Mouse (Mus musculus): ENCODE data around the gene Cldn20. TPM values are rescaled to one million over a fixed set of nuclear protein-coding genes. Genes with fewer than 3 reads are reported as not detected.

Gene Cldn20
- polyA plus RNA-seq, 1 experiment = 1.4 TPM

DNA sequence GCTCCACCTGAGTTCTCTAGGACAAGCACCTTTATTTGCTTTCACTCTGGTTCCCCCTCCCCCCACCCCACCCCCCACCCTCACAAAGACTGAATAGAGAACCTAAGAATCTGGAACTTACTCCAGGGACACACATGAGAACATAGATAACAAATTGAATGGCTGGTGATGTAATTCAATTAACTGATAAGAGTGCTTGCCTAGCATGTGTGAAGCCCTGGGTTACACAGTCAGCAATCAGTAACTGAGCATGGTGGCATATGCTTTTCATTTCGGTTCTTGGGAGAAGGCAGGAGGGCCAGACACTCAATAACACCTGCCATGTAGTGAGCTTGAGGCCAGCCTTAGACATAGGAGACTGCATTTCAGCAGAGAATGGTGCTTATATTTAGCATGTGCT, 23.9 kb downstream of the Cldn20 start:
- H3K27ac ChIP-seq (ENCODE audit: insufficient read depth, low read length) = no peak overlapping the region
- TF ChIP-seq POLR2A (IDR thresholded peaks at IDR 0.05; ENCODE audit: low read depth, low read length) (no peak), CTCF (IDR thresholded peaks at IDR 0.05; ENCODE audit: borderline replicate concordance, insufficient read depth, low read length) (no peak)
- H3K4me1 ChIP-seq (ENCODE audit: control insufficient read depth, insufficient read depth, low read length) = no peaks in the 10 kb centered on the region; the same call in 1 of the 2 replicates
- no peak overlapping the region for H3K4me3 ChIP-seq (ENCODE audit: insufficient read depth, low read length)

DNA sequence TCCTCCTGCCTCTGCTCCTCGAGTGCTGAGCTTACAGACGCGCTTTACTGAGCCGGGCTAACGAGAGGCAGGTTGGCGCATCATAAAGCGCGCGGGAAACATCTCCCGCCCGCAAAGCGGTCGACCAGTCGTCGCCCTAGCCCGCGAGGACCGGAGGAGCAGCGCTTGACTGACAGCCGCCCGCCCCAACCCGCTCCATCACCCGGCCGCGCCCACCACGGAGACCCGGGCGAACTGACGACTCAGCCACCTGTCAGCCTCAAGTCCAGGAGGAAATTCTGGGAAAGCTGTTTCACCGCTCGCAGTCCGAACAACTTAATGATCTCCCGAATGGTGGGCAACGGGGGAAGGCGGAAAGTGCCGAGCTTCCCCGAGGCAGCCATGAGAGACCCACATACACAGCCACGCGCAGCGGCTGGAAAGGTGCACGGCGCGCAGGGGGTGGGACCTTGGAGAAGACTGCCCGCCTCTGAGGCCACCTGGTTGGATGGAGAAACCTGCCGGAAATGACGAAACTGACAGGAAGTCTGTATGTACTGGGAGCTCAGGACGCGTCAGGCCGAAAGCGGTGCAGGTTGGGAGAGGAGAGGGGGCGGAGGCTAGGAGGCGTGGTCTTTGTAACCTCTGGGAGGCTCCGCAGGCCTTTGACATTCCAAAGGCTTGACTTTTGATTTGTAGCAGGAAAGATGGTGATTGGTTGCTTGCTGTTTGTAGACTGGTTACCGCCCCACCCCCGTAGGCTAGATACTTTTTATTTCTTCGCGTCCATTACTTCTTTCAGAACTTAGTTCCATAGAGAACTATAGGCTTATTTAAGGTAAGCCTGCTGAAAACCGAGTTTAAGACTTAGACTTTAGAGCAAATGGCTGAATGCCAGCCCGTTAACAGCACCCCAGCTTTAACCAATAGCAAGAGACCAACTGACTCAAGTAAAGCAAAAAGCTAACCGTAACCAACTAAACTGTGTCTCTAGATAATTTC, 25.3 kb downstream of the Cldn20 start, which contains the start of gene Tfb1m:
Gene Tfb1m, minus strand, starts transcription at position 451 of the 981 bp plus-strand sequence.
- peak within 1 kb of the TSS; percentile 72 for H3K27ac ChIP-seq (ENCODE audit: insufficient read depth, low read length)
- peak within 1 kb of the TSS; percentile 73 for H3K4me3 ChIP-seq (ENCODE audit: insufficient read depth, low read length)
- no peaks in the 10 kb centered on the region; the same call in 1 of the 2 replicates for H3K4me1 ChIP-seq (ENCODE audit: control insufficient read depth, insufficient read depth, low read length)
- TF ChIP-seq POLR2A (IDR thresholded peaks at IDR 0.05; ENCODE audit: low read depth, low read length) (peak; percentile 67), CTCF (IDR thresholded peaks at IDR 0.05; ENCODE audit: borderline replicate concordance, insufficient read depth, low read length) (no peak)

GRCm38 (mm10) chr17:3558356-3558870, 26.1 kb downstream of the Cldn20 start:
- Histone ChIP-seq H3K4me1 (ENCODE audit: control insufficient read depth, insufficient read depth, low read length) (no peaks in the 10 kb centered on the region; the same call in 1 of the 2 replicates), H3K4me3 (ENCODE audit: insufficient read depth, low read length) (peak overlapping the region; percentile 47; the same call in 1 of the 2 replicates), H3K27ac (ENCODE audit: insufficient read depth, low read length) (peak overlapping the region; percentile 72)
- TF ChIP-seq POLR2A (IDR thresholded peaks at IDR 0.05; ENCODE audit: low read depth, low read length) (no peak), CTCF (IDR thresholded peaks at IDR 0.05; ENCODE audit: borderline replicate concordance, insufficient read depth, low read length) (no peak)

DNA sequence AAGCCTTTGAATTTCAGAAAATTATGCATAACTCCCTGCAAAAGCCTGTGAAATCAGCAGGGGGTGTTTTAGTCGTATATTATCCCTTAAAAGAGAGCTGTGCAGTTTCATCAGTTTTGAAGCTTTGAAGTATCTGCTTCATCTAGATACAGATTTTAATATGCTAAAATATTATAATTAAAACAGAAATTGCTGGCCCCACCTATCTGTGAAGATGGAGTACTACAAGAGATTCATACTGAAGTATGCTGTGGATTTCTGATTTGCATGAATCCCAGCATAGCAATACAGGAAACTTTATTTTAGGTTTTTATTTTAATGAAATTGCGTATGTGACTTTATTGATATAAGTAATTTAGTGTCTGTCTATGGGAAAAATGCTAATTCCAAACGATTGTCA, 28.2 kb downstream of the Cldn20 start:
- H3K4me1 ChIP-seq (ENCODE audit: control insufficient read depth, insufficient read depth, low read length) = no peaks in the 10 kb centered on the region; the same call in 1 of the 2 replicates
- H3K4me3 ChIP-seq (ENCODE audit: insufficient read depth, low read length) = no peak overlapping the region
- TF ChIP-seq POLR2A (IDR thresholded peaks at IDR 0.05; ENCODE audit: low read depth, low read length) (no peak), CTCF (IDR thresholded peaks at IDR 0.05; ENCODE audit: borderline replicate concordance, insufficient read depth, low read length) (no peak)
- no peak overlapping the region for H3K27ac ChIP-seq (ENCODE audit: insufficient read depth, low read length)

DNA sequence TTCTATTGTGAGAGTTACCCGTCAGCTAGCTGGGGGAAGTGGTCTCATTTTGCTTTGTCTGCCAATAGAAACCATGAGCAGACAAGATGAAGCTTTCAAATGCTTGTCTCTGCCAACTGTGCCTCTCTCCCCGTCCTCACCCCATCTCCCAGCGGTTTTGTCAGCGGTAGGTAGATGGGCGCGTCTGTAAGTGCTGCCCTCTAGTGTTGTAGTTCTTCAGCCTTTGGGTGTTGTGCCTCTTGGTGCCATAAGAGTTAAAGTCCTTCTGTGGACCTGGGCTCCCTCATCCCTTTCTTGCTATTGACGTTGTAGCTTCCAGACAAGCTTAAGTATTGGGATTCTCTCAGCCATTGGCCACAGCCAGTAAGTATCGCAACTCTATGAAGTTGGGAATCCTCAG, 30.1 kb downstream of the Cldn20 start:
- no peak overlapping the region for H3K27ac ChIP-seq (ENCODE audit: insufficient read depth, low read length)
- H3K4me3 ChIP-seq (ENCODE audit: insufficient read depth, low read length) = no peak overlapping the region
- TF ChIP-seq CTCF (IDR thresholded peaks at IDR 0.05; ENCODE audit: borderline replicate concordance, insufficient read depth, low read length) = no peak
- H3K4me1 ChIP-seq (ENCODE audit: control insufficient read depth, insufficient read depth, low read length) = no peaks in the 10 kb centered on the region

- no peak overlapping the region for H3K4me3 ChIP-seq (ENCODE audit: insufficient read depth, low read length)
- no peak overlapping the region for H3K27ac ChIP-seq (ENCODE audit: insufficient read depth, low read length)
- TF ChIP-seq POLR2A (IDR thresholded peaks at IDR 0.05; ENCODE audit: low read depth, low read length) (no peak), CTCF (IDR thresholded peaks at IDR 0.05; ENCODE audit: borderline replicate concordance, insufficient read depth, low read length) (peak; percentile 40; the same call in 1 of the 2 replicates)
- H3K4me1 ChIP-seq (ENCODE audit: control insufficient read depth, insufficient read depth, low read length) = 0 out of 2 replicates have a peak, but pooled peaks cover 2% of the 10 kb centered on the region
These were observed 38.5 kb downstream of the Cldn20 start for GRCm38 (mm10) chr17:3570876-3571275.

Other genes starting within 250 kb of the Cldn20 start
- gene Tiam2, start 206.0 kb upstream of the Cldn20 start, polyA plus RNA-seq (2011; ENCODE audit: insufficient read length, low read depth, missing spikeins) = 16.7 and 22.1 TPM in 2 replicates
- 7.9 and 10.7 TPM in 2 replicates for gene Tfb1m, start 25.2 kb downstream of the Cldn20 start, polyA plus RNA-seq (2011; ENCODE audit: insufficient read length, low read depth, missing spikeins)
- gene Nox3, start 163.7 kb downstream of the Cldn20 start, polyA plus RNA-seq (2011; ENCODE audit: insufficient read length, low read depth, missing spikeins) = not detected in 2 replicates